Mouse (Mus musculus) small intestine, adult 2 months (tissue): ENCODE results near the gene Itprip.

Source experiments
- CTCF ChIP-seq: fragments of 200-500 bp; IDR thresholded peaks from 2 replicates; pipeline ENCODE4 v1.5.1; 2012; ENCODE audit warnings: low read depth, mild to moderate bottlenecking, control low read depth, inconsistent platforms, low read length, moderate library complexity, mixed read lengths; ENCODE audit not compliant: insufficient replicate concordance, insufficient read length; ENCODE audit errors: extremely low read depth
- POLR2A ChIP-seq: fragments of 200-500 bp; IDR thresholded peaks from 2 replicates; pipeline ENCODE4 v1.6.1; 2012; ENCODE audit warnings: low read depth, mild to moderate bottlenecking, control low read depth, inconsistent platforms, low read length, moderate library complexity

- TF ChIP-seq CTCF (peak; percentile 100), POLR2A (no peak)
Measured at GRCm38 (mm10) chr19:47882151-47882881, 36.8 kb downstream of the Itprip start.
